Mouse (Mus musculus) macrophage (primary cell): ENCODE measurements around the gene P2rx3. TPM values are rescaled to one million over a fixed set of nuclear protein-coding genes. Genes with fewer than 3 reads are reported as not detected.

Source experiments
- H3K27ac ChIP-seq: fragments of 350-480 bp; formaldehyde crosslinking; 2 replicates; pipeline ENCODE4 v1.9.0; 2021
- H3K36me3 ChIP-seq: fragments of 350-480 bp; formaldehyde crosslinking; 2 replicates; pipeline ENCODE4 v1.9.0; 2021; ENCODE audit errors: inconsistent target
- H3K4me3 ChIP-seq: fragments of 350-480 bp; formaldehyde crosslinking; 2 replicates; pipeline ENCODE4 v1.9.0; 2021; ENCODE audit errors: inconsistent target
- H3K79me2 ChIP-seq: fragments of 350-480 bp; formaldehyde crosslinking; 2 replicates; pipeline ENCODE4 v1.9.0; 2021; ENCODE audit errors: inconsistent target
- WGBS: methylation state at CpG from one replicate; pipeline ENCODE4 v1.1.7; 2026; ENCODE audit warnings: inconsistent platforms; ENCODE audit not compliant: missing documents; 5-methylcytosine and 5-hydroxymethylcytosine counted together
- polyA plus RNA-seq: library from polyadenylated mRNA; stranded (reverse); fragments of 250-400 nt; gene quantifications from 3 replicates; pipeline ENCODE4 v1.2.4, GENCODE M21; 2018; ENCODE audit warnings: inconsistent platforms

P2rx3 gene
- polyA plus RNA-seq, 1 experiment from 2014 or later, result not detected

- Histone ChIP-seq H3K79me2 (no peaks in the 10 kb centered on the region), H3K4me3 (no peak overlapping the region), H3K36me3 (peaks cover 10% of the 10 kb centered on the region; the same call in 1 of the 2 replicates), H3K27ac (no peak overlapping the region)
- WGBS, result 71% methylated on average over 9 of the region's 9 CpGs
These were observed 13.5 kb upstream of the P2rx3 start for GRCm38 (mm10) chr2:85050746-85051145.

DNA sequence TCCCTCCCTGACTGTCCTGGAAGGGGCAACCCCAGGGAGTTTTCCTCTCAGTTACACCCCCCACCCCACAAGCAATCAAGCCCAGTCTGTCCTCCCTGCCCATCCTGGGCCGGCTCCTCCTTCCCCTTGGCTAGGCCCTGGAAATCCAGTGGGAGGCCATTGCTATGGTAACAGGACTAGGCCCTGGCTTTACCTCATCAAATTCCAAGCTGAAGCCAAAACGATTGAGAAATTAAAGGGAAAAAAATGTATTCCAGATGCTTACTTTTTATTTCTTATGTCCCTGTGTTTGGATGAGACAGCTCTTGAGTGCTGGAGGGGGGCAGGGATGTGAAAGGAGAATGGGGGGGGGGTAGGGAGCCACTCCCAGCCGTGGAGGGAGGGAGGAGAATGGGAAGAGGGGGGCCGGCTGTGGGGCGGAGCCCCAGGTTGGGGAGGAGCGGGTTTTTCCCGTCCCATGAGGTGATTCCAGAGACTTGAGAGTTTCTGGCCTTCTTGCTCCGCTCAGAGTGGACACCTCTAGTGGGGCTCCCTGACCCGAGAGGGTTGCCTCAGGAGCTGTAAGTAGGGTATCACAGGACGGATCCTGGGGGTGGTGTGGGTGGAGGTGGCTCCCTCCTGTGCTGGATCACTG is 12.9 kb upstream of the P2rx3 start:
- Histone ChIP-seq H3K27ac (no peak overlapping the region), H3K4me3 (no peak overlapping the region), H3K36me3 (peaks cover 16% of the 10 kb centered on the region; the same call in 1 of the 2 replicates), H3K79me2 (no peaks in the 10 kb centered on the region)
- WGBS, result 82% methylated on average over 7 of the region's 10 CpGs

GRCm38 (mm10) chr2:85049277-85049676 is 12.0 kb upstream of the P2rx3 start:
- Histone ChIP-seq H3K79me2 (no peaks in the 10 kb centered on the region), H3K4me3 (no peak overlapping the region), H3K27ac (no peak overlapping the region), H3K36me3 (peaks cover 24% of the 10 kb centered on the region; the same call in 1 of the 2 replicates)
- WGBS, result 87% methylated on average over 4 of the region's 4 CpGs

DNA sequence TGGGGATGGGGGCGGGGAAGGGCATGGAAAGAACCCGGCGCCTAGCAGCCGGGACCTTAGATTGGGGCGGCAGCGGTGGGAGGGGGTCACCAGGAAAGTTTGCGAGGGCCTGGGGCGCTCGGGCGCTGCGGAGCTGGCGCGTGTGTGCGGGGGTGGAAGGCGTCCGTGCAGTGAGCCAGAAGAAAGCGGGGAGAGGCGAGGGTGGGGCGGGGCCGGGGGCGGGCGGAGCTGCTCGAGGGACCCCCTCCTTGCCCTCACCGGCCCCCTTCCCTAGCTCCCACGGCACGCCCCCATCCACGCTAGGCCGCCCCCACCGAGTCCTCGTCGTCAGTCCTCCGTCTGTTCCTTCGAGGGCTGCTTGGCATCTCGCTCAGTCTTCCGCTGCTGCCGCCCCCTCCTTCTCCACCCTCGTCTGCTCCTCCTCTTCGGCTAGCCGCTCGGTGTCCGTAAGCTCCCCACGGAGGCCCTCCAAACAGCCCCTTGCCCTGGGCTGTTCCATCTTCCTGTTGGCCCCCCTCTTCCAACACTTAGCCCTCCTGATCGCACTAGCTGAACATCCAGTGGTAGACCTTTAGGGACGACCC is 11.0 kb upstream of the P2rx3 start:
- 7% methylated on average over 31 of the region's 44 CpGs for WGBS
- Histone ChIP-seq H3K79me2 (no peaks in the 10 kb centered on the region), H3K4me3 (peak overlapping the region; percentile 8; the same call in 1 of the 2 replicates), H3K36me3 (peaks cover 33% of the 10 kb centered on the region), H3K27ac (no peak overlapping the region)

DNA sequence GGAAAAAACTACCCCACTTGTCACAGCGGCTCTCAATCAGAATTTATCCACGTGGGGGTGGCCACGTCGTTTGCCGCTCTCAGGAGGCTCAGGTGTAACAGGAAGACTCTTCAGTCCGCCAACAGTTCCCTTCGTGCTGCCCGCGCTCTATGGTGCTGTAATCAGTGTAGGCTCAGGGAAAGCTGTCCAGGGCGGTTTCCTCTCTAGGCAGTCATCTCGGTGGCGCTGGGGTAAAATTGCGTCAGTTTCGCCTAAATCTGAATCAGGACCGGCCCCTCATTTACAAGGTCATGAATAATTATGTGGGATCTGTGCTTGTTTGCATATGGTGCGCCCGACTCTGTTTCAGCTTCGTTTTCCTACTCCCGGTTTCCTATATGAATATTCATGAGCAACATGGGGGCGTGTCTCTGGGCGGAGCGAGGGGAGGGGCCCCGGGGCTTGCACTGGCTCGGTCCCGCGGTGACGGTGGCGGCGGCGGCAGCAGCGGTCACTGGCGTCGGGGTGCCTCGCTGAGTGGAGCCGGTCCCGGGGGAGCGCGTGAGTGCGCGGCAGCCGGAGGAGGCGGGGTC is 10.4 kb upstream of the P2rx3 start, which contains the start of gene Tnks1bp1:
TSS of gene Tnks1bp1 (plus strand) at position 427 of the 572 bp plus-strand sequence.
- under 1% methylated on average over 42 of the region's 42 CpGs for WGBS
- no peaks in the 10 kb centered on the region for H3K79me2 ChIP-seq
- H3K4me3 ChIP-seq, result peak within 1 kb of the TSS; percentile 25
- no peak within 1 kb of the TSS for H3K27ac ChIP-seq
- peaks cover 39% of the 10 kb centered on the region for H3K36me3 ChIP-seq

DNA sequence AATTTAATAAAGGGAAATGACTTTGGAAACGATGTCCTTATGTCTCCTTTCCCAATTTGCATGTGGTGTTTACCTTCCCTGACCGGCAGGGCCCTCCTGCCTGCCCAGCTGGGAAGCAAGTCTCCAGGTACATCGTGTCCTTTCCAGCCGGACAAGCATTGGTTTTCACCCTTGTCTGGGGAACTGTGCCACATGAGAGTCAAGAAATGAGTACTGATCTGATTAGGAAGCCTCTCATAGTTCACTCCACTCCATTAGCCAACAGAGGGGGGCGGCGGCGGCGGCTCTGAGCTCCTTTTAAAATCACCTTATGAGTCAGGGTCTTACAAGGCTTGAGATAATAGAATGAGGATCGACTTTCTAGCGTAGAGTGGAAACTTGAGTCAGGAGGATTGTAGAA is 9.8 kb upstream of the P2rx3 start:
- no peaks in the 10 kb centered on the region for H3K79me2 ChIP-seq
- H3K4me3 ChIP-seq, result peak overlapping the region; percentile 25
- no peak overlapping the region for H3K27ac ChIP-seq
- peaks cover 45% of the 10 kb centered on the region for H3K36me3 ChIP-seq
- WGBS, result 84% methylated on average over 10 of the region's 10 CpGs

DNA sequence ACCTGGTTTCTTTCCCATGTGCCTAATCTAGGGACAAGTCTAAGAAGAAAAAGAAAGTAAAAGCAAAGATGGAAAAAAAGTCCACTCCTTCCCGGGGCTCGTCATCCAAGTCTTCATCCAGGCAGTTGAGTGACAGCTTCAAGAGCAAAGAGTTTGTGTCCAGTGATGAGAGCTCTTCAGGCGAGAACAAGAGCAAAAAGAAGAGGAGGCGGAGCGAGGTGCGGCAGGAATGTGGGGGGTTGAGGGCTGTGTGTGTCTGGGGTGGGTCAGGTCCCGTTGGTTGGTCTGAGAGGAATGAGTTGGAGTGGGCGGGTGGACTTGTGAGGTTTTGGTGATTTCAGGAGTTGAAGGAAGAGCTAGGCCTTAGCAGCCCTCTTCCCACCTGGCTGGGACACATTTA is 9.0 kb upstream of the P2rx3 start:
- peaks cover 53% of the 10 kb centered on the region for H3K36me3 ChIP-seq
- H3K79me2 ChIP-seq, result no peaks in the 10 kb centered on the region
- H3K4me3 ChIP-seq, result no peak overlapping the region
- H3K27ac ChIP-seq, result no peak overlapping the region
- 88% methylated on average over 8 of the region's 8 CpGs for WGBS

GRCm38 (mm10) chr2:85043623-85044022 is 6.4 kb upstream of the P2rx3 start:
- WGBS, result 92% methylated on average over 7 of the region's 7 CpGs
- Histone ChIP-seq H3K27ac (no peak overlapping the region), H3K36me3 (peaks cover 73% of the 10 kb centered on the region), H3K79me2 (peaks cover 9% of the 10 kb centered on the region), H3K4me3 (no peak overlapping the region)

DNA sequence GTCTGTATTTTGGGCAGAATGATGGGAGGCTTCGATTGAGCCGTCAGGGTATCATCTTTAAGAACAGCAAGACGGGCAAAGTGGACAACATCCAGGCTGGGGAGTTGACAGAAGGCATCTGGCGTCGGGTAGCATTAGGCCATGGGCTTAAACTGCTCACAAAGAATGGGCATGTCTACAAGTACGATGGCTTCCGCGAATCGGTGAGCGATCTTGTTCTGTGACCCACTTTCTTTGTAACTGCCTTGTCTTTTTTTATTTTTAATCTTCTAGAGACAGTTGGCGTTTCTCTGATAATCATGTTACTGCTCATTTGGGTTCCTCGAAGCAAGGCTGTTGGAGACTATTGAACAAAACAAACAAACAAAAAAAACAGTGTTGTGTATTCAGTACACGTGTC is 1.1 kb upstream of the P2rx3 start:
- H3K27ac ChIP-seq, result no peak overlapping the region
- WGBS, result 90% methylated on average over 13 of the region's 13 CpGs
- peaks cover 41% of the 10 kb centered on the region for H3K36me3 ChIP-seq
- peak overlapping the region; percentile 99 for H3K4me3 ChIP-seq
- H3K79me2 ChIP-seq, result peaks cover 23% of the 10 kb centered on the region

- H3K36me3 ChIP-seq, result peaks cover 24% of the 10 kb centered on the region
- H3K4me3 ChIP-seq, result peak overlapping the region; percentile 99
- 20% methylated on average over 11 of the region's 11 CpGs for WGBS
- peaks cover 23% of the 10 kb centered on the region for H3K79me2 ChIP-seq
- peak overlapping the region; percentile 36 for H3K27ac ChIP-seq
These were observed 685 bp downstream of the P2rx3 start for GRCm38 (mm10) chr2:85036507-85037046.

GRCm38 (mm10) chr2:85034169-85034568 is 3.1 kb downstream of the P2rx3 start:
- no peaks in the 10 kb centered on the region; the same call in 1 of the 2 replicates for H3K36me3 ChIP-seq
- peaks cover 18% of the 10 kb centered on the region for H3K79me2 ChIP-seq
- H3K4me3 ChIP-seq, result no peak overlapping the region
- no peak overlapping the region for H3K27ac ChIP-seq
- 11% methylated on average over 7 of the region's 7 CpGs for WGBS

GRCm38 (mm10) chr2:85033121-85033520 is 4.1 kb downstream of the P2rx3 start:
- no peaks in the 10 kb centered on the region for H3K36me3 ChIP-seq
- H3K79me2 ChIP-seq, result peaks cover 9% of the 10 kb centered on the region
- 83% methylated on average over 2 of the region's 2 CpGs for WGBS
- no peak overlapping the region for H3K27ac ChIP-seq
- H3K4me3 ChIP-seq, result no peak overlapping the region

GRCm38 (mm10) chr2:85030989-85031388 is 6.3 kb downstream of the P2rx3 start:
- H3K79me2 ChIP-seq, result no peaks in the 10 kb centered on the region
- no peaks in the 10 kb centered on the region for H3K36me3 ChIP-seq
- H3K4me3 ChIP-seq, result no peak overlapping the region
- 23% methylated on average over 6 of the region's 6 CpGs for WGBS
- no peak overlapping the region for H3K27ac ChIP-seq

DNA sequence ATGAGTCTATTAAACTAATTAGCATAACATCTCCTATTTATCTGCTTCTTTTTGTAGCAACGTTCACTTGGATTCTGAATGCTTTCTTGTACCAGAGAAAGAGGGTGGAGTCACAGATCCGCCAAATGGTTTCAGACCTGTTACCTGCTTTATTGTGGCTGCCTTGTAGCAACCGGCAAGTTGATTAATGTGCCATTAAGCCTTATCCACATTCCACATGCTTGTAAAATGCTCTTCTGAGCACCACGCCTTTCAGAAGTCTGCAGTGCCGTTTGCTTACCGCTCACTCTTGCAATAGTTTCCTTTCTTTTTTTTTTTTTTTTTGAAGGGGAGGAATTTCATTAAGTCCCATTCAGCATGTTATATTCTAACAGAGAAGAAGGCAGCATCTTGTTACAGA is 7.4 kb downstream of the P2rx3 start:
- no peaks in the 10 kb centered on the region for H3K79me2 ChIP-seq
- no peaks in the 10 kb centered on the region for H3K36me3 ChIP-seq
- H3K4me3 ChIP-seq, result no peak overlapping the region
- 47% methylated on average over 6 of the region's 6 CpGs for WGBS
- no peak overlapping the region for H3K27ac ChIP-seq

DNA sequence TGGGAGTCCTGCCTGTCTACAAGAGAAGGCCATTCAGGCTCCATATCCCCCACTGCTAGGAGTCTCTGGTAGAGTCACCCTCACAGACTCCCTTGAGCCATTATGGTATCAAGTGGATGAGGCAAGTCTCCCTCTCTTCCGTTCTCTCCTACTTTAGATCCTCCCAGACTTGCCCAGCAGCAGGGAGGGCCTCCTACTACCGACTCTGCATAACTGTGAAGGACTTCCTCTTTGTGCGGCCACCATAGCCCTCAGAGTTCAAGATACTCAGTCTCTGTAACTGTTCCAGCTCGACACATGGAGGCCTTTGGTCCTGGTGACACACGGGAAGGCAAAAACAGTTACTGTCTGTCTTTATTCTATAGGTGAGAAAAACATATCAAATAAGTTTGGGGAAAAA is 10.0 kb downstream of the P2rx3 start:
- Histone ChIP-seq H3K27ac (no peak overlapping the region), H3K36me3 (no peaks in the 10 kb centered on the region), H3K4me3 (no peak overlapping the region), H3K79me2 (no peaks in the 10 kb centered on the region)
- WGBS, result 3% methylated on average over 5 of the region's 5 CpGs
